Mouse (Mus musculus) heart, embryonic 16.5 days (tissue): Measurements from ENCODE around the gene Ggct. TPM values are rescaled to one million over a fixed set of nuclear protein-coding genes. Genes with fewer than 3 reads are reported as not detected.

Experiments used
- ATAC-seq: fragments of 200-750 bp; cut with Nextera tagmentation; replicated peaks from 2 replicates; pipeline ENCODE4 v1.8.0; 2017; ENCODE audit warnings: moderate number of reproducible peaks; ENCODE audit not compliant: insufficient read depth, low FRiP score; ENCODE audit errors: extremely low read depth
- H3K27ac ChIP-seq: fragments of 300-500 bp; sonication (generic); 2 replicates; pipeline ENCODE4 v1.5.1; 2014; ENCODE audit warnings: mild to moderate bottlenecking, low read length, control low read depth, moderate library complexity
- H3K27me3 ChIP-seq: fragments of 300-500 bp; sonication (generic); 2 replicates; pipeline ENCODE4 v1.6.1; 2014; ENCODE audit warnings: low read length, mixed read lengths; ENCODE audit not compliant: control insufficient read depth, insufficient read depth
- H3K36me3 ChIP-seq: fragments of 300-500 bp; sonication (generic); 2 replicates; pipeline ENCODE4 v1.6.1; 2014; ENCODE audit not compliant: control insufficient read depth, insufficient read depth
- H3K4me1 ChIP-seq: fragments of 300-500 bp; sonication (generic); 2 replicates; pipeline ENCODE4 v1.6.1; 2014; ENCODE audit warnings: low read length, mixed read lengths; ENCODE audit not compliant: control insufficient read depth, insufficient read depth
- H3K4me2 ChIP-seq: fragments of 300-500 bp; sonication (generic); 2 replicates; pipeline ENCODE4 v1.6.1; 2014; ENCODE audit warnings: low read depth, mild to moderate bottlenecking, control low read depth, low read length
- H3K4me3 ChIP-seq: fragments of 300-500 bp; sonication (generic); 2 replicates; pipeline ENCODE4 v1.5.1; 2014; ENCODE audit warnings: mild to moderate bottlenecking, control low read depth, low read length
- H3K9ac ChIP-seq: fragments of 300-500 bp; sonication (generic); 2 replicates; pipeline ENCODE4 v1.6.1; 2014; ENCODE audit warnings: low read length, control low read depth
- H3K9me3 ChIP-seq: fragments of 300-500 bp; sonication (generic); replicated peaks from 2 replicates; pipeline ENCODE4 v1.6.1; 2016; ENCODE audit warnings: low read length; ENCODE audit not compliant: control insufficient read depth
- WGBS: fragments of 180-500 bp; shearing (Covaris S2); extraction: QIAGEN DNeasy Blood & Tissue Kit; methylation state at CpG from one replicate; pipeline ENCODE4 v1.1.7; 2014; 5-methylcytosine and 5-hydroxymethylcytosine counted together
- polyA plus RNA-seq: library from polyadenylated mRNA; unstranded; fragments of >200 nt; fragmentation: Nextera tagmentation; extraction: Ambion mirVana; gene quantifications from 2 replicates; pipeline ENCODE4 v1.2.1, GENCODE M21; 2015

Ggct gene
- polyA plus RNA-seq, 1 experiment from 2014 or later: 8.1 TPM

GRCm38 (mm10) chr6:54936496-54936895 is 56.3 kb downstream of the Ggct start:
- Histone ChIP-seq H3K27me3 (no peaks in the 10 kb centered on the region), H3K36me3 (no peaks in the 10 kb centered on the region), H3K27ac (no peak overlapping the region), H3K4me2 (no peak overlapping the region), H3K9me3 (no peaks in the 10 kb centered on the region), H3K4me3 (no peak overlapping the region), H3K4me1 (peaks cover 3% of the 10 kb centered on the region; the same call in 1 of the 2 replicates), H3K9ac (no peak overlapping the region)
- no peak for ATAC-seq
- WGBS: 49% methylated on average over 2 of the region's 2 CpGs

- WGBS: 68% methylated on average over 5 of the region's 5 CpGs
- Histone ChIP-seq H3K4me2 (no peak overlapping the region), H3K27me3 (no peaks in the 10 kb centered on the region), H3K9me3 (no peaks in the 10 kb centered on the region), H3K4me1 (peaks cover 3% of the 10 kb centered on the region; the same call in 1 of the 2 replicates), H3K36me3 (no peaks in the 10 kb centered on the region), H3K4me3 (no peak overlapping the region), H3K27ac (no peak overlapping the region), H3K9ac (no peak overlapping the region)
- ATAC-seq: no peak
Observed at GRCm38 (mm10) chr6:54934930-54935329, 57.8 kb downstream of the Ggct start.

- ATAC-seq: no peak
- H3K4me3 ChIP-seq: no peak overlapping the region
- no peaks in the 10 kb centered on the region for H3K9me3 ChIP-seq
- H3K27ac ChIP-seq: no peak overlapping the region
- 62% methylated on average over 8 of the region's 8 CpGs for WGBS
- H3K4me2 ChIP-seq: no peak overlapping the region
- no peaks in the 10 kb centered on the region for H3K36me3 ChIP-seq
- no peak overlapping the region for H3K9ac ChIP-seq
- no peaks in the 10 kb centered on the region for H3K27me3 ChIP-seq
- H3K4me1 ChIP-seq: peaks cover 3% of the 10 kb centered on the region; the same call in 1 of the 2 replicates
Observed at GRCm38 (mm10) chr6:54934313-54934712, 58.4 kb downstream of the Ggct start.

GRCm38 (mm10) chr6:54933866-54934265 is 58.9 kb downstream of the Ggct start:
- Histone ChIP-seq H3K4me1 (peaks cover 3% of the 10 kb centered on the region; the same call in 1 of the 2 replicates), H3K27ac (no peak overlapping the region), H3K36me3 (no peaks in the 10 kb centered on the region), H3K9me3 (no peaks in the 10 kb centered on the region), H3K27me3 (no peaks in the 10 kb centered on the region), H3K9ac (no peak overlapping the region), H3K4me2 (no peak overlapping the region), H3K4me3 (no peak overlapping the region)
- ATAC-seq: no peak
- 55% methylated on average over 3 of the region's 3 CpGs for WGBS

GRCm38 (mm10) chr6:54933216-54933615 is 59.5 kb downstream of the Ggct start:
- H3K4me3 ChIP-seq: no peak overlapping the region
- H3K27me3 ChIP-seq: no peaks in the 10 kb centered on the region
- no peak overlapping the region for H3K4me2 ChIP-seq
- ATAC-seq: no peak
- H3K27ac ChIP-seq: no peak overlapping the region
- no peaks in the 10 kb centered on the region for H3K36me3 ChIP-seq
- H3K9me3 ChIP-seq: no peaks in the 10 kb centered on the region
- no peak overlapping the region for H3K9ac ChIP-seq
- peaks cover 3% of the 10 kb centered on the region; the same call in 1 of the 2 replicates for H3K4me1 ChIP-seq
- WGBS: 80% methylated on average over 5 of the region's 5 CpGs

Other genes starting within 250 kb of the Ggct start
- gene Znrf2, start 176.0 kb downstream of the Ggct start, polyA plus RNA-seq: 3.1 and 3.3 TPM in 2 replicates
- gene Nod1, start 20.3 kb downstream of the Ggct start, polyA plus RNA-seq: 6.3 and 6.8 TPM in 2 replicates
- 154 and 159 TPM in 2 replicates for gene Gars, start 45.1 kb upstream of the Ggct start, polyA plus RNA-seq
- 12.2 and 12.9 TPM in 2 replicates for gene Crhr2, start 140.1 kb upstream of the Ggct start, polyA plus RNA-seq
- not detected in 2 replicates for gene Inmt, start 182.1 kb upstream of the Ggct start, polyA plus RNA-seq
- gene Mindy4, start 210.4 kb upstream of the Ggct start, polyA plus RNA-seq: 7.0 and 9.1 TPM in 2 replicates